9 mouse cellular contexts compared by ENCODE assay signal in the genomic region with DNA sequence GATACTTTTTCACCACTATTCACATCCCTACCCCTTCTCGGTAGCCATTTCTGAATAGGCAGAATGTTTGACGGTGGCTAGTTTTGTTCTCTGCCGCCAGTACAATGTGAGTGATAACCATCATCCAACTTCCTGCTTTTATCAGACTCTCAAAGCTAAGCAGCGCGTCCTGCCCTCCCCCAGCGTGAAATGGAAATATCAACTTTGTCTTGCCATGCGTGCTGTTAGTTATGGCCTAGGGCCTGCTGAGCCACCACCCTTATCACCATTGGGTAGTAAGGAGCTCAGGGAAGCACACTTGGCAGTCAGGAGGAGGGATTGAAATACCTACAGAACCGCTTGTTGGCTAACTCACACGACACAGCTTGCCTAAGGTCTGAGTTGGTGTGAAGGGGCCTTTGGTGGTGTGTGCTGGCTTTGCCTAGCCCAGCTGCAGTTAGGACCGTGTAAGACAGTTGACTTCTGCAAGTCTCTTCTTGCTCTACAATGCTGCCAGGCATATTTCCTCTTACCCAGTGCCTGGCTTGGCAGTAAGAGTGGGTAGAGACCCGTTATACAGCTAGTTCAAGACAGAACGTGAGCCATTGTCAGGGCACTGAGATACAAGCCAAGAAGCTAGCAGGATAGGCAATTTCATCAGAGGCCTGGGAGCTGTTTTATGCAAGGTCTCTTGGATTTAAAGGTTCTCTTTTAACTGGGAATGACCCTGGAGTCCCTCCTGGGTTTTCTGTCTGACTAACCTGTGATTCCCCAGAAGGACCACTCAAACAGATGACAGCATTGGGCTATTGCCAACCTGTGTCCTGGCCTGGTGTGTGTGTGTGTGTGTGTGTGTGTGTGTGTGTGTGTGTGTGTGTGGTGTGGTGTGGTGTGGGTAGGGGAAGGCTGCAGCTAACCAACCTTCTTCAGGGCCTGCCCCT. TPM values are rescaled to one million over a fixed set of nuclear protein-coding genes. Genes with fewer than 3 reads are reported as not detected.
DNase-seq lines count a peak whose midpoint lies in the region; ATAC-seq lines count a peak whose summit lies in the region.
"Had no signal": no experiment of that assay in that cellular context is flagged by ENCODE, and none has a peak within 500 bp of the region (broad histone marks: within the 10 kb centered on the region; RNA-seq: fewer than 3 reads in every experiment).

No protein-coding gene starts in this region.

- H3K27ac ChIP-seq in heart, embryonic 10.5 days: peak overlapping the region; percentile 69
- peak overlapping the region; percentile 25; the same call in 1 of the 2 replicates for H3K27ac ChIP-seq in forebrain, embryonic 16.5 days (ENCODE audit: low read length)
- H3K27ac ChIP-seq in neural tube, embryonic 13.5 days (replicated peaks): peak overlapping the region; percentile 0; the same call in 1 of the 2 replicates

- WGBS in heart, embryonic 10.5 days: 52% methylated on average over 12 of the region's 12 CpGs
- 57% methylated on average over 12 of the region's 12 CpGs for WGBS in forebrain, embryonic 16.5 days
- 51% methylated on average over 12 of the region's 12 CpGs for WGBS in neural tube, embryonic 13.5 days

- H3K9me3 ChIP-seq in heart, embryonic 10.5 days: no peaks in the 10 kb centered on the region
- H3K9me3 ChIP-seq in forebrain, embryonic 16.5 days (ENCODE audit: control insufficient read depth, low read length): no peaks in the 10 kb centered on the region
- H3K9me3 ChIP-seq in neural tube, embryonic 13.5 days: no peaks in the 10 kb centered on the region

- H3K9ac ChIP-seq in forebrain, embryonic 16.5 days (replicated peaks; ENCODE audit: low read depth, low read length): peak overlapping the region; percentile 5; the same call in 1 of the 2 replicates
- peak overlapping the region; percentile 86 for H3K9ac ChIP-seq in neural tube, embryonic 13.5 days

- no peak for DNase-seq in heart, embryonic 10.5 days (ENCODE audit: low spot score)
- DNase-seq in heart, postnatal 4 days: no peak
- DNase-seq in T-cell, adult 2 months (ENCODE audit: low spot score): peak; percentile 33
- peak; percentile 16 for DNase-seq in liver
- no peak for DNase-seq in embryo, embryonic 9.5 days (ENCODE audit: extremely low spot score)

- H3K4me1 ChIP-seq in heart, embryonic 10.5 days: peaks cover 77% of the 10 kb centered on the region
- H3K4me1 ChIP-seq in forebrain, embryonic 16.5 days (replicated peaks; ENCODE audit: control insufficient read depth, insufficient read depth, low read length): peaks cover 70% of the 10 kb centered on the region
- peaks cover 75% of the 10 kb centered on the region for H3K4me1 ChIP-seq in neural tube, embryonic 13.5 days (replicated peaks)

- no peaks in the 10 kb centered on the region for H3K36me3 ChIP-seq in heart, embryonic 10.5 days
- no peaks in the 10 kb centered on the region for H3K36me3 ChIP-seq in forebrain, embryonic 16.5 days (ENCODE audit: control insufficient read depth, insufficient read depth)
- H3K36me3 ChIP-seq in neural tube, embryonic 13.5 days: no peaks in the 10 kb centered on the region

- H3K4me2 ChIP-seq in forebrain, embryonic 16.5 days (ENCODE audit: low read length): peak overlapping the region; percentile 78
- peak overlapping the region; percentile 91 for H3K4me2 ChIP-seq in neural tube, embryonic 13.5 days

- peak overlapping the region; percentile 92; the same call in 1 of the 2 replicates for H3K4me3 ChIP-seq in heart, embryonic 10.5 days
- H3K4me3 ChIP-seq in forebrain, embryonic 16.5 days (replicated peaks; ENCODE audit: low read length): 0 out of 2 replicates have a peak overlapping the region, but pooled peaks have one; percentile 1
- H3K4me3 ChIP-seq in neural tube, embryonic 13.5 days: peak overlapping the region; percentile 81

- no peak for ATAC-seq in forebrain, embryonic 16.5 days
- ATAC-seq in neural tube, embryonic 13.5 days (ENCODE audit: low read depth): no peak
- no peak for ATAC-seq in monocyte, adult 5-6 weeks (replicated peaks; ENCODE audit: insufficient number of reproducible peaks, low FRiP score, low TSS enrichment, poor library complexity, severe bottlenecking)
- ATAC-seq: Patski had no signal

- H3K27me3 ChIP-seq in heart, embryonic 10.5 days (ENCODE audit: insufficient read depth, poor library complexity, severe bottlenecking): no peaks in the 10 kb centered on the region
- no peaks in the 10 kb centered on the region for H3K27me3 ChIP-seq in forebrain, embryonic 16.5 days (replicated peaks; ENCODE audit: control insufficient read depth, insufficient read depth, low read length)
- H3K27me3 ChIP-seq in neural tube, embryonic 13.5 days: no peaks in the 10 kb centered on the region
- H3K27me3 ChIP-seq: Patski had no signal

RNA-seq across cellular contexts. Expression of a gene that starts 3.0 kb away (rescaled TPM):
- polyA plus RNA-seq in heart, embryonic 10.5 days (2016; fragmentation: Nextera tagmentation; extraction: Ambion mirVana): 193 and 231 TPM in 2 replicates
- 10 to 100 TPM; 91.3 to 91.5 TPM for total RNA-seq in heart, postnatal 4 days (2021)
- 146 and 166 TPM in 2 replicates for polyA plus RNA-seq in forebrain, embryonic 16.5 days (2015; fragmentation: Nextera tagmentation; extraction: Ambion mirVana)
- polyA plus RNA-seq in neural tube, embryonic 13.5 days (2015; fragmentation: Nextera tagmentation; extraction: Ambion mirVana): 148 and 155 TPM in 2 replicates
- total RNA-seq in monocyte, adult 5-6 weeks (2017): 94.7 to 124 TPM (median 121 TPM) in 3 replicates

RNA-seq across cellular contexts. Expression of a gene that starts 31.2 kb away (rescaled TPM):
- polyA plus RNA-seq in heart, embryonic 10.5 days (2016; fragmentation: Nextera tagmentation; extraction: Ambion mirVana): not detected in 2 replicates
- not detected for total RNA-seq in heart, postnatal 4 days (2021)
- 3.6 and 5.6 TPM in 2 replicates for polyA plus RNA-seq in forebrain, embryonic 16.5 days (2015; fragmentation: Nextera tagmentation; extraction: Ambion mirVana)
- polyA plus RNA-seq in neural tube, embryonic 13.5 days (2015; fragmentation: Nextera tagmentation; extraction: Ambion mirVana): 2.7 and 3.5 TPM in 2 replicates
- not detected in 3 replicates for total RNA-seq in monocyte, adult 5-6 weeks (2017)

Comparison
In these comparisons a context has a peak if more than half of its experiments do, and no peak if none do; other contexts are left out.
1. DNase-seq: peak in T-cell, adult 2 months (single experiment) and liver (single experiment); none in heart, embryonic 10.5 days (single experiment), heart, postnatal 4 days (single experiment) and embryo, embryonic 9.5 days (single experiment).
2. H3K27ac ChIP-seq: peak in every context shown above with its lines; median percentile 69 in heart, embryonic 10.5 days; 25 in forebrain, embryonic 16.5 days; 0 in neural tube, embryonic 13.5 days.
3. H3K4me3 ChIP-seq: peak in every context shown above with its lines; median percentile 92 in heart, embryonic 10.5 days; 81 in neural tube, embryonic 13.5 days; 1 in forebrain, embryonic 16.5 days.